Mouse (Mus musculus) limb, embryonic 14.5 days (tissue): ENCODE measurements around the gene Shc3. TPM values are rescaled to one million over a fixed set of nuclear protein-coding genes. Genes with fewer than 3 reads are reported as not detected.

Experiments
- ATAC-seq: fragments of 200-750 bp; cut with Nextera tagmentation; 2 replicates; pipeline ENCODE4 v1.8.0; 2017; ENCODE audit warnings: low read depth, moderate number of reproducible peaks, moderate TSS enrichment; ENCODE audit not compliant: low FRiP score
- DNase-seq: peaks from one replicate; pipeline ENCODE4 v3.0.0-alpha.2; 2015; ENCODE audit warnings: low spot score
- H3K27ac ChIP-seq: fragments of 300-500 bp; sonication (generic); replicated peaks from 2 replicates; pipeline ENCODE4 v1.5.1; 2014; ENCODE audit warnings: low read depth, mild to moderate bottlenecking, low read length, moderate library complexity, mixed read lengths
- H3K27me3 ChIP-seq: fragments of 300-500 bp; sonication (generic); 2 replicates; pipeline ENCODE4 v1.6.1; 2014; ENCODE audit warnings: low read length, mixed read lengths; ENCODE audit not compliant: control insufficient read depth, insufficient read depth
- H3K36me3 ChIP-seq: fragments of 300-500 bp; sonication (generic); 2 replicates; pipeline ENCODE4 v1.6.1; 2014; ENCODE audit warnings: mild to moderate bottlenecking, low read length, moderate library complexity, mixed read lengths; ENCODE audit not compliant: control insufficient read depth, insufficient read depth
- H3K4me1 ChIP-seq: fragments of 300-500 bp; sonication (generic); 2 replicates; pipeline ENCODE4 v1.6.1; 2014; ENCODE audit warnings: antibody characterized with exemption, low read length, mixed read lengths; ENCODE audit not compliant: control insufficient read depth, insufficient read depth
- H3K4me2 ChIP-seq: fragments of 300-500 bp; sonication (generic); replicated peaks from 2 replicates; pipeline ENCODE4 v1.6.1; 2014; ENCODE audit warnings: low read depth, mild to moderate bottlenecking, low read length, moderate library complexity; ENCODE audit not compliant: severe bottlenecking
- H3K4me3 ChIP-seq: fragments of 300-500 bp; sonication (generic); replicated peaks from 2 replicates; pipeline ENCODE4 v1.5.1; 2014; ENCODE audit warnings: low read length
- H3K9ac ChIP-seq: fragments of 300-500 bp; sonication (generic); 2 replicates; pipeline ENCODE4 v1.6.1; 2014; ENCODE audit warnings: mild to moderate bottlenecking, low read depth, low read length, moderate library complexity; ENCODE audit not compliant: severe bottlenecking
- H3K9me3 ChIP-seq: fragments of 300-500 bp; sonication (generic); 2 replicates; pipeline ENCODE4 v1.6.1; 2016; ENCODE audit warnings: low read length; ENCODE audit not compliant: control insufficient read depth
- POLR2A ChIP-seq: fragments of 200-500 bp; IDR thresholded peaks from 2 replicates; pipeline ENCODE4 v1.8.0; 2012; ENCODE audit warnings: inconsistent platforms, mild to moderate bottlenecking, moderate library complexity, borderline replicate concordance; ENCODE audit not compliant: insufficient read depth, insufficient read length; ENCODE audit errors: extremely low read depth
- WGBS: fragments of 180-500 bp; shearing (Covaris S2); extraction: QIAGEN DNeasy Blood & Tissue Kit; methylation state at CpG from one replicate; pipeline ENCODE4 v1.1.7; 2014; 5-methylcytosine and 5-hydroxymethylcytosine counted together
- polyA plus RNA-seq, 2 experiments: library from polyadenylated mRNA; depleted of rRNA in 1 of 2; stranded (reverse) in 1 of 2; unstranded in 1 of 2; fragments of >200 nt; fragmentation: Nextera tagmentation in 1 of 2; extraction: Ambion mirVana in 1 of 2; gene quantifications; 2 replicates each; pipeline versions ENCODE4 v1.2.1 to v1.2.3; 2012 to 2014

Shc3 gene
- polyA plus RNA-seq, 2 experiments = 0.69 to 1.1 TPM

DNA sequence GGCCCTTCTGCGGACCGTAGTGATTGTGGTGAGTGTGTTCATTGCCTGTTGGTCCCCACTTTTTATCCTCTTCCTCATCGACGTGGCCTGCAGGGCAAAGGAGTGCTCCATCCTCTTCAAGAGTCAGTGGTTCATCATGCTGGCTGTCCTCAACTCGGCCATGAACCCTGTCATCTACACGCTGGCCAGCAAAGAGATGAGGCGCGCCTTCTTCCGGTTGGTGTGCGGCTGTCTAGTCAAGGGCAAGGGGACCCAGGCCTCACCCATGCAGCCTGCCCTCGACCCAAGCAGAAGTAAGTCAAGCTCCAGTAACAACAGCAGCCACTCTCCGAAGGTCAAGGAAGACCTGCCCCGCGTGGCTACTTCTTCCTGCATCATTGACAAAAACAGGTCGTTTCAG is 149.7 kb downstream of the Shc3 start:
- no peak for TF ChIP-seq POLR2A
- DNase-seq (no peak), ATAC-seq (no peak)
- Histone ChIP-seq H3K4me2 (no peak overlapping the region), H3K27me3 (no peaks in the 10 kb centered on the region), H3K4me1 (peaks cover 13% of the 10 kb centered on the region), H3K9ac (no peak overlapping the region), H3K4me3 (no peak overlapping the region), H3K9me3 (no peaks in the 10 kb centered on the region), H3K27ac (no peak overlapping the region), H3K36me3 (peaks cover 79% of the 10 kb centered on the region)
- WGBS = 91% methylated on average over 15 of the region's 15 CpGs

DNA sequence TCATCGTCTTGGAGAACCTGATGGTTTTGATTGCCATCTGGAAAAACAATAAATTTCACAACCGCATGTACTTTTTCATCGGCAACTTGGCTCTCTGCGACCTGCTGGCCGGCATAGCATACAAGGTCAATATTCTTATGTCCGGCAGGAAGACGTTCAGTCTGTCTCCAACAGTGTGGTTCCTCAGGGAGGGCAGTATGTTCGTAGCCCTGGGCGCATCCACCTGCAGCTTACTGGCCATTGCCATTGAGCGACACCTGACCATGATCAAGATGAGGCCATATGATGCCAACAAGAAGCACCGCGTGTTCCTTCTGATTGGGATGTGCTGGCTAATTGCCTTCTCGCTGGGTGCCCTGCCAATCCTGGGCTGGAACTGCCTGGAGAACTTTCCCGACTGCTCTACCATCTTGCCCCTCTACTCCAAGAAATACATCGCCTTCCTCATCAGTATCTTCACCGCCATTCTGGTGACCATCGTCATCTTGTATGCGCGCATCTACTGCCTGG is 150.2 kb downstream of the Shc3 start:
- no peak for TF ChIP-seq POLR2A
- no peak overlapping the region for H3K9ac ChIP-seq
- no peaks in the 10 kb centered on the region for H3K9me3 ChIP-seq
- no peak overlapping the region for H3K27ac ChIP-seq
- DNase-seq (no peak), ATAC-seq (no peak)
- H3K4me1 ChIP-seq = peaks cover 13% of the 10 kb centered on the region
- H3K4me3 ChIP-seq = no peak overlapping the region
- peaks cover 83% of the 10 kb centered on the region for H3K36me3 ChIP-seq
- 78% methylated on average over 19 of the region's 19 CpGs for WGBS
- H3K4me2 ChIP-seq = peak overlapping the region; percentile 29; the same call in 1 of the 2 replicates
- H3K27me3 ChIP-seq = no peaks in the 10 kb centered on the region

DNA sequence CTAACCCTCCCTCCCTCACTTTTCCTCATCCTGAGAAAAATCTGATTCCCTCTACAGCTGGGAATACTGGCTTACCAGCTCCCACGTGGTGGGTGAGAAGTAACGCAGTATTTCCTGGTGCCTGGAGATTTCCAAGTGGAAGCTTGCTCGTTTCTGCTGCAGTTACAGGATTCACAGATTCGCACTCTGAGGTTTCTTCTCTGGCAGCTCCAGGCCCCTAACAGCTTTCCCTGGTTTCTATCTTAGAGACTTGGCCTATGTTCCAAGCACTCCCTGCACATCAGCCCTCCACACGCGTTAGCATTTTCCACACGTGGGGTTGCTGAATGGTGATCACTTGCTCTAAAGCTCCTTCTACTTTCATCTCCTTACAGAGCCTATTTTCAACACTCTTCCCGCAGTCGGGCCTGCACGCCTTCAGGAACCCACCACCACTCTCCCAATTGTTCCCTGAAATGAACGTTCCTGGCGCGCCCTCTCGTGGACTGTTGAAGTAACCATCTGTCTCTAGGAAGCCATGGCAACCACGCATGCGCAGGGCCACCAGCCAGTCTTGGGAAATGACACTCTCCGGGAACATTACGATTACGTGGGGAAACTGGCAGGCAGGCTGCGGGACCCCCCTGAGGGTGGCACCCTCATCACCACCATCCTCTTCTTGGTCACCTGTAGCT is 150.8 kb downstream of the Shc3 start:
- WGBS = 4% methylated on average over 20 of the region's 20 CpGs
- Histone ChIP-seq H3K36me3 (peaks cover 82% of the 10 kb centered on the region), H3K9ac (peak overlapping the region; percentile 46), H3K4me2 (peak overlapping the region; percentile 29), H3K27ac (peak overlapping the region; percentile 72), H3K27me3 (no peaks in the 10 kb centered on the region), H3K4me3 (no peak overlapping the region), H3K9me3 (no peaks in the 10 kb centered on the region), H3K4me1 (peaks cover 13% of the 10 kb centered on the region)
- peak; percentile 96 for DNase-seq
- no peak for TF ChIP-seq POLR2A
- ATAC-seq = peak; percentile 70

DNA sequence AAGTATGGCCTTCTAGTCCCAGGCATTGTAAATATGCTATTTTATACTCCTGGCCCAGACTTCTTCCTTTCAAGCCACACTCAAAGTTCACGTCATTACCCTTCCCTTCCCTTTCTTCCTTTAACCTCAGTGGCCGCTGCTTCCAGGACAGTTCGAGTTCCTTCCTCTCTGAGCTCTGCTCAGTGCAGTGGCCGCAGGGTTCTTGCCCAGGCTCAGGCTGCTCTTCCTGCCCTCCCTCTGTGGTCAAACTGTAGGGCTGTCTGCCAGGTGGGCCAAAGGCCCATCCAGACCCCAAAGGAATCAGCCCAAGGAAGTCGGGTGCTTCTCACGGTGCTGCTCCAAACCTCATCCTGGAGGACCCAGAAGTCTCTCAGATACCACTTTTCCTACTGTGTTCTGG is 151.4 kb downstream of the Shc3 start:
- Histone ChIP-seq H3K4me2 (peak overlapping the region; percentile 29), H3K27me3 (no peaks in the 10 kb centered on the region), H3K4me3 (no peak overlapping the region), H3K9ac (peak overlapping the region; percentile 46), H3K4me1 (peaks cover 18% of the 10 kb centered on the region), H3K36me3 (peaks cover 76% of the 10 kb centered on the region), H3K27ac (peak overlapping the region; percentile 72), H3K9me3 (no peaks in the 10 kb centered on the region)
- WGBS = 55% methylated on average over 6 of the region's 6 CpGs
- TF ChIP-seq POLR2A = no peak
- no peak for ATAC-seq
- no peak for DNase-seq

DNA sequence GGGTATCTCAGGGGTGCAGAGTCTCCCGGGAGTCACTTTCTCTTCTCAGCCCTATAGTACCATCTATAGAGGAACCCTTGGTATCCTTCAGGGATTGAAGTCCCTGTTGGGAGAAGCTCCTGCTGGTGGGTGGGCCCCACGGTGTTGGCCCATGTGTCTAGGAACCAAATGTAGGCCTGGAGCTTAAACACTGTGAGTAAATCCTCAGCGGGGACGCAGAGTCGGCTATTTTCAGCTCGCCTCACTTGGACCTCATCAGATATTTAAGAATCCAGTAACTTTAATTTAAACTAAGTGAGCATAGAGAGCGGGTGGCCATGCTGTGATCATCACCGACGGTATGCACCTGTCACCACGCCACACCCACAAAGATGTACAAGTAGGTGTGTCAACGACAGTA is 152.5 kb downstream of the Shc3 start:
- H3K36me3 ChIP-seq = peaks cover 65% of the 10 kb centered on the region
- no peaks in the 10 kb centered on the region for H3K27me3 ChIP-seq
- no peak overlapping the region for H3K4me2 ChIP-seq
- ATAC-seq (no peak), DNase-seq (no peak)
- H3K4me3 ChIP-seq = no peak overlapping the region
- H3K9me3 ChIP-seq = no peaks in the 10 kb centered on the region
- H3K27ac ChIP-seq = no peak overlapping the region
- H3K4me1 ChIP-seq = peaks cover 28% of the 10 kb centered on the region
- H3K9ac ChIP-seq = no peak overlapping the region; the same call in 1 of the 2 replicates
- WGBS = 81% methylated on average over 11 of the region's 11 CpGs
- no peak for TF ChIP-seq POLR2A
